Mouse (Mus musculus): ENCODE measurements around the gene Grm7. TPM values are rescaled to one million over a fixed set of nuclear protein-coding genes. Genes with fewer than 3 reads are reported as not detected.

The Grm7 gene
- 0.12 and 0.13 TPM in 2 replicates for polyA plus RNA-seq (2012; rRNA removed)

GRCm38 (mm10) chr6:110645411-110646361 lies at the start of gene Grm7:
Grm7 (plus strand) TSS chr6:110645581.

